Mouse (Mus musculus) ES-Bruce4 (cell line): ENCODE data around the gene Rbpj.

Experiments used
- CTCF ChIP-seq: IDR thresholded peaks from one replicate; pipeline ENCODE4 v1.8.1; 2011; ENCODE audit warnings: low read depth, low read length
- EP300 ChIP-seq: IDR thresholded peaks from 2 replicates; pipeline ENCODE4 v1.6.1; 2011; ENCODE audit warnings: low read depth, low read length; ENCODE audit not compliant: insufficient read depth
- POLR2A ChIP-seq: IDR thresholded peaks from one replicate; pipeline ENCODE4 v1.8.1; 2011; ENCODE audit warnings: low read length; ENCODE audit not compliant: insufficient read depth

DNA sequence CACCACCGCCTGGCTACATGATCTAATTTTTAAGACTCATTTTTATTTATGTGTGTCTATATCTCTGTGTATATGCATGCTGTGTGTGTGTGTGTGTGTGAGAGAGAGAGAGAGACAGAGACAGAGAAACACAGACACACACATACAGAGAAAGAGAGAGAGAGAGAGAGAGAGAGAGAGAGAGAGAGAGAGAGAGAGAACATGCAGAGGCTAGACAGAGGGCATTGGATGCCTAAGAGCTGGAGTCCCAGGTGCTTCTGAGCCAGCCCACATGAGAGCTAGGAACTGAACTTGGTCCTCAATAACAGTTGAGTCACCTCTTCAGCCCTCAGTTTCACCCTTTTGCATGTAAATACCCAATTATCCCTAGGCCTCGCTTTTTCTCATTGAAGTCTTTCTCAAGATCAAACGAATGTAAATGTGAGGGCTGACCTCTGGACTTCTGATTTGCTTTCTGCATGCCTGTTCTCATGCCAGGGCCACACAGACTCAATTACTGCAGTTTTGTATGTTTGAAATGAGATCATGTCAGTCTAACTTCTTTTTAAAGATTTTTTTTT is 109.0 kb downstream of the Rbpj start:
- no peak for TF ChIP-seq CTCF
- TF ChIP-seq EP300, result no peak
- TF ChIP-seq POLR2A, result no peak
